Mouse (Mus musculus): ENCODE data around the gene Ppdpf.

GRCm38 (mm10) chr2:181196628-181197300, 9.7 kb downstream of the Ppdpf start:
- TF ChIP-seq MYC (IDR thresholded peaks at IDR 0.05; ENCODE audit: low read depth, low read length) = no peak
- TF ChIP-seq CTCF (conservative IDR thresholded peaks at IDR 0.05 in 1 of 2, IDR thresholded peaks at IDR 0.05 in 1 of 2; ENCODE audit: low read depth in 2 of 2, low read length in 2 of 2) = no peak
- TF ChIP-seq USF1 (IDR thresholded peaks at IDR 0.05; ENCODE audit: low read depth, low read length) = no peak
